Mouse (Mus musculus): ENCODE measurements around the gene Cfap77. TPM values are rescaled to one million over a fixed set of nuclear protein-coding genes. Genes with fewer than 3 reads are reported as not detected.

Gene Cfap77
- polyA plus RNA-seq, 1 experiment: 0.16 TPM

DNA sequence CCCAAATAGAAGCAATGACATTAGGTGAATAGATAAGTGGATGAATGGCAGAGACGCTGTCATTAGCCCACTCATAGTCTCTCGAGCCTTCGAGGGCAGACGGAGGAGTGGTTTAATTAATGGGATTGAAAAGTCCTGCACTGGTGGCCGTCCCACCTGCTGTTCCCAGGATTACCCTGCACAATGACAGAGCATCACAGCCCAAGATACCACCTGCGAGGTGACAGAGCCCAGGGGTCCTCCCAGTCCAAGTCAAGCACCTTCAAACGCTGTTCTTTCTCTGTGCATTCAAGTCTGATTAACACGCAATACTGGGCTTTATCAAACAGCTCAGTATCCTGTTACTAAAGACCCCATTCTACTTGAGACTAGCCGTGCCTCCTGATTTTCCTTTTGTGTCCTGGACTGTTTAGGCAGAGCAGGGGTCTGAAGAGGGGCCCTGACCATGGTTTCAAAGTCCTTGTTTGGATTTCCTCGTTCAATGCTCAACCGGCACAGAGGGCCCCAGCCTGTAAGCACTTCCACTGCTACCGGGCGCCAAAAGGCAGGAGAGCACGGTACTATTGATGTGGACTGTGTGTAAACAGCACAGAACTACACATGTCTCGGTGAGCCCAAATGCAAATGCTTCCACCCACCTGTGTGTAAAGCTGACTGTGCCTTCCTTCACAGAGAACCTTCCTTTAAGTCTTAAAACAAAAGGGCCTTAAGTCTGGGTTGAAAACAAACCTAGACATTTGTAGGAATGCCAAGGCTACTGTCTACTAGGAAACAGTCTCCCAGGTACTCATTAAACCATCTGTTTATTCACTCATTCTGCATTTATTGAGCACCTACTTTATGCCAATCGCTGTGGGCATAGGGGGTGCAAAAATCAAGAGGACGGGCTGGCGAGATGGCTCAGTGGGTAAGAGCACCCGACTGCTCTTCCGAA lies 20.1 kb downstream of the Cfap77 start:
- H3K4me1 ChIP-seq (ENCODE audit: control insufficient read depth, insufficient read depth, insufficient read length, low read length): no peaks in the 10 kb centered on the region
- no peak overlapping the region for H3K4me3 ChIP-seq (ENCODE audit: low read depth, low read length)
- no peaks in the 10 kb centered on the region for H3K27me3 ChIP-seq (ENCODE audit: control insufficient read depth, insufficient read depth, low read length)
- no peaks in the 10 kb centered on the region for H3K36me3 ChIP-seq (ENCODE audit: control insufficient read depth, insufficient read depth, low read length)
- 55% methylated on average over 20 of the region's 20 CpGs for WGBS
- no peak overlapping the region for H3K27ac ChIP-seq (ENCODE audit: insufficient read depth, low read depth, low read length)
- no peak for TF ChIP-seq POLR2A (IDR thresholded peaks at IDR 0.05; ENCODE audit: low read depth, low read length)
- TF ChIP-seq CTCF (IDR thresholded peaks at IDR 0.05; ENCODE audit: extremely low read depth, insufficient read length, insufficient replicate concordance, low read depth, low read length): no peak

- Histone ChIP-seq H3K4me1 (ENCODE audit: control insufficient read depth, insufficient read depth, insufficient read length, low read length) (no peaks in the 10 kb centered on the region), H3K36me3 (ENCODE audit: control insufficient read depth, insufficient read depth, low read length) (no peaks in the 10 kb centered on the region), H3K27ac (ENCODE audit: insufficient read depth, low read depth, low read length) (no peak overlapping the region), H3K27me3 (ENCODE audit: control insufficient read depth, insufficient read depth, low read length) (no peaks in the 10 kb centered on the region), H3K4me3 (ENCODE audit: low read depth, low read length) (no peak overlapping the region)
- 88% methylated on average over 4 of the region's 4 CpGs for whole genome bisulfite sequencing
- no peak for TF ChIP-seq POLR2A (IDR thresholded peaks at IDR 0.05; ENCODE audit: low read depth, low read length)
- no peak for TF ChIP-seq CTCF (IDR thresholded peaks at IDR 0.05; ENCODE audit: extremely low read depth, insufficient read length, insufficient replicate concordance, low read depth, low read length)
Observed at GRCm38 (mm10) chr2:29031951-29032350, 22.9 kb downstream of the Cfap77 start.

DNA sequence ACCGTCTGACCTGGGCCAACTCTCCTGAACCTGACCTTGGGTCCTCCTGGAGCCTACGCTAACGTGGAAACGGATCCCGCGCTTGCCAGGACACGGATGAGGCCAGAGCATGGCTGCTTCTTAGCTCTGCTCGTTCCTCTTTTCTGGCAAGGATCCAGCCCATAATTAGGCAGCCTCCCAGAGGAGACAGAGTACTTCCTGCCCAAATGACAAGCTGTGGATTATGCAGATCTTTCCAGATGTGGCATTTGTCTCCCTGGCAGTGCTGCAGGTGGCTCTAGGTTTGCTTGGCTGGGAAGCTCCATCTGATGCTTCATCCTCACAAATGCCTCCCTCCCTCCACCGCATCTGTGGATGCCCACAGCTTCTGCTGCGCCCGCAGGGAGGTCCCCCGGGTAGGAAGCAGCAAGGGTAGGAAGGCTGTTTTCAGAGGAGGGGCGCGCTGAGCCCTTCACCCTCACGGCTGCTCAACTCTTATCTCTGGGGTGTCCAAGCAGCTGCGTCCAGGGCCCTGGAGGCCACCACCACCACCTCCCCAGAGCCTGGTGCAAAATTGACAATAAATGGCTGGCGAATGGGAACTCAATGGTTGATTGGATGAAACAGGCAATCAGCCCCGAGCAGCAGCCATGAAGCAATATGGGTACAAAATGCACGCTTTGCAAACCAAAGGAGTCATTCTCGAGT lies 24.7 kb downstream of the Cfap77 start:
- H3K36me3 ChIP-seq (ENCODE audit: control insufficient read depth, insufficient read depth, low read length): no peaks in the 10 kb centered on the region
- H3K4me3 ChIP-seq (ENCODE audit: low read depth, low read length): no peak overlapping the region
- no peaks in the 10 kb centered on the region for H3K27me3 ChIP-seq (ENCODE audit: control insufficient read depth, insufficient read depth, low read length)
- no peaks in the 10 kb centered on the region for H3K4me1 ChIP-seq (ENCODE audit: control insufficient read depth, insufficient read depth, insufficient read length, low read length)
- 41% methylated on average over 20 of the region's 20 CpGs for WGBS
- TF ChIP-seq CTCF (IDR thresholded peaks at IDR 0.05; ENCODE audit: extremely low read depth, insufficient read length, insufficient replicate concordance, low read depth, low read length) (no peak), POLR2A (IDR thresholded peaks at IDR 0.05; ENCODE audit: low read depth, low read length) (no peak)
- no peak overlapping the region for H3K27ac ChIP-seq (ENCODE audit: insufficient read depth, low read depth, low read length)

GRCm38 (mm10) chr2:29025284-29025683 lies 29.6 kb downstream of the Cfap77 start:
- TF ChIP-seq POLR2A (IDR thresholded peaks at IDR 0.05; ENCODE audit: low read depth, low read length): no peak
- TF ChIP-seq CTCF (IDR thresholded peaks at IDR 0.05; ENCODE audit: extremely low read depth, insufficient read length, insufficient replicate concordance, low read depth, low read length): no peak
- 74% methylated on average over 5 of the region's 5 CpGs for WGBS
- no peaks in the 10 kb centered on the region for H3K27me3 ChIP-seq (ENCODE audit: control insufficient read depth, insufficient read depth, low read length)
- H3K4me3 ChIP-seq (ENCODE audit: low read depth, low read length): no peak overlapping the region
- H3K27ac ChIP-seq (ENCODE audit: insufficient read depth, low read depth, low read length): no peak overlapping the region
- no peaks in the 10 kb centered on the region for H3K4me1 ChIP-seq (ENCODE audit: control insufficient read depth, insufficient read depth, insufficient read length, low read length)
- no peaks in the 10 kb centered on the region for H3K36me3 ChIP-seq (ENCODE audit: control insufficient read depth, insufficient read depth, low read length)

DNA sequence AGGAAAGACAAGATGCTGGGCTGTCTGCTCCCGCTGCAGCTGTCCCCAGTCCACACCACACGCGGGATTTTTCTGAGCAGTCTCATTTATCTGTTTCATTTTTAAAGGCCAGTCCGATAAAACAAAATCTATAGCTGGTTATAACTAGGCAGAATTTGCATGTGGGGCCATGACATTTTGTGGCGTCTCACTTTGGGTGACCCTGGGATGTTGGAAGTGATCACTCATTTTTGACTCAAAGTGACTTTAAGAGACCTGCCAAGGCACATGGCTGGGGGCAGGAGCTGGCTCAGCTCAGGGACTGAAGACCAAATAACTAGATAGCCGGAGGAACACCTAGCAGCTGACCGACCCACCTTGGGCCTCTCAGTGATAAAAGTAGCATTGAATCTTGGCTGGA lies 31.9 kb downstream of the Cfap77 start:
- no peaks in the 10 kb centered on the region for H3K27me3 ChIP-seq (ENCODE audit: control insufficient read depth, insufficient read depth, low read length)
- no peak overlapping the region for H3K4me3 ChIP-seq (ENCODE audit: low read depth, low read length)
- H3K27ac ChIP-seq (ENCODE audit: insufficient read depth, low read depth, low read length): no peak overlapping the region
- no peak for TF ChIP-seq POLR2A (IDR thresholded peaks at IDR 0.05; ENCODE audit: low read depth, low read length)
- TF ChIP-seq CTCF (IDR thresholded peaks at IDR 0.05; ENCODE audit: extremely low read depth, insufficient read length, insufficient replicate concordance, low read depth, low read length): no peak
- WGBS: 81% methylated on average over 7 of the region's 7 CpGs
- no peaks in the 10 kb centered on the region for H3K36me3 ChIP-seq (ENCODE audit: control insufficient read depth, insufficient read depth, low read length)
- no peaks in the 10 kb centered on the region for H3K4me1 ChIP-seq (ENCODE audit: control insufficient read depth, insufficient read depth, insufficient read length, low read length)

DNA sequence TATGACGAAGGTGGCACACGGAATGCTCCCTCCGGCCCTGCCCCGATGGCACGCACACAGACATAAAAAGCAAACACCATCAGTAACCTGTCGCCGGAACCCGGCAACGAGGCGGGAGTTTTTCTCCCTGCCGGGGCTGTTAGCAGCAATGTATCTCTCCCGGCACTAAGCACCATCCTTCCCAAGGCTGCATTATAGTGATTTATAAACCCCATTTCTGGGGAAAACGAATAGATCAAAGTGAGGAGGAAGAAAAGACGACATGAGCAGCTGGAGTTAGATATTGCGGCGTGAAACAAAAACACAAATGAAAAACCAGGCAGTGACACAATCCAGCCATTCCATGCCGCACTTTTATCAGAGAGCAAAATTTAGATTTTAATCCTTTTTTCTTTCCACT lies 33.8 kb downstream of the Cfap77 start:
- no peaks in the 10 kb centered on the region for H3K27me3 ChIP-seq (ENCODE audit: control insufficient read depth, insufficient read depth, low read length)
- TF ChIP-seq CTCF (IDR thresholded peaks at IDR 0.05; ENCODE audit: extremely low read depth, insufficient read length, insufficient replicate concordance, low read depth, low read length): no peak
- no peak for TF ChIP-seq POLR2A (IDR thresholded peaks at IDR 0.05; ENCODE audit: low read depth, low read length)
- H3K27ac ChIP-seq (ENCODE audit: insufficient read depth, low read depth, low read length): no peak overlapping the region
- WGBS: 25% methylated on average over 17 of the region's 17 CpGs
- no peak overlapping the region for H3K4me3 ChIP-seq (ENCODE audit: low read depth, low read length)
- H3K36me3 ChIP-seq (ENCODE audit: control insufficient read depth, insufficient read depth, low read length): no peaks in the 10 kb centered on the region
- peaks cover 2% of the 10 kb centered on the region; the same call in 1 of the 2 replicates for H3K4me1 ChIP-seq (ENCODE audit: control insufficient read depth, insufficient read depth, insufficient read length, low read length)

- Histone ChIP-seq H3K27me3 (ENCODE audit: control insufficient read depth, insufficient read depth, low read length) (no peaks in the 10 kb centered on the region), H3K4me1 (ENCODE audit: control insufficient read depth, insufficient read depth, insufficient read length, low read length) (peaks cover 2% of the 10 kb centered on the region; the same call in 1 of the 2 replicates), H3K27ac (ENCODE audit: insufficient read depth, low read depth, low read length) (no peak overlapping the region), H3K36me3 (ENCODE audit: control insufficient read depth, insufficient read depth, low read length) (no peaks in the 10 kb centered on the region), H3K4me3 (ENCODE audit: low read depth, low read length) (no peak overlapping the region)
- TF ChIP-seq POLR2A (IDR thresholded peaks at IDR 0.05; ENCODE audit: low read depth, low read length): no peak
- WGBS: 48% methylated on average over 5 of the region's 5 CpGs
Observed at GRCm38 (mm10) chr2:29018680-29019079, 36.2 kb downstream of the Cfap77 start.

All from small intestine, adult 2 months (tissue).